Mouse (Mus musculus): ENCODE measurements around the gene Lingo3.
A peak's percentile ranks its signal among the peaks of the same experiment; 100 is the strongest.
"Not testable (repeated sequence)": the region's sequence is repeated elsewhere in the genome, so short reads cannot be mapped to it uniquely, and the experiment has no call there.

Gene Lingo3

DNA sequence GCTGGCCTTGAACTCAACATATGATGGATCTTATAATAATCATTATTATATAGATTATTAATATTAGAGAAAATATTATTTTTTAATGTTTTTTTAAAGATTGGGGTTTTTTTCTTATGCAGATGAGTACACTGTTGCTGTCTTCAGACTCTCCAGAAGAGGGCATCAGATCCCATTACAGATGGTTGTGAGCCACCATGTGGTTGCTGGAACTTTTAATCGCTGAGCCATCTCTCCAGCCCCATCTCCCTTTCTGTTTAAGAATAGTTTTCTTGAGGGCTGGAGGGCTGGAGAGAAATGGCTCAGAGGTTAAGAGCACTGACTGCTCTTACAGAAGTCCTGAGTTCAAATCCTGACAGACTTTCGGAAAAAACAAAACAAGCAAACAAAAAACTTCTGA, 21.8 kb downstream of the Lingo3 start:
- peak; percentile 65 for DNase-seq (ENCODE audit: low read depth, low spot score)

GRCm38 (mm10) chr10:80819406-80819805, 24.4 kb downstream of the Lingo3 start:
- DNase-seq (ENCODE audit: low read depth, low spot score) = no peak

DNA sequence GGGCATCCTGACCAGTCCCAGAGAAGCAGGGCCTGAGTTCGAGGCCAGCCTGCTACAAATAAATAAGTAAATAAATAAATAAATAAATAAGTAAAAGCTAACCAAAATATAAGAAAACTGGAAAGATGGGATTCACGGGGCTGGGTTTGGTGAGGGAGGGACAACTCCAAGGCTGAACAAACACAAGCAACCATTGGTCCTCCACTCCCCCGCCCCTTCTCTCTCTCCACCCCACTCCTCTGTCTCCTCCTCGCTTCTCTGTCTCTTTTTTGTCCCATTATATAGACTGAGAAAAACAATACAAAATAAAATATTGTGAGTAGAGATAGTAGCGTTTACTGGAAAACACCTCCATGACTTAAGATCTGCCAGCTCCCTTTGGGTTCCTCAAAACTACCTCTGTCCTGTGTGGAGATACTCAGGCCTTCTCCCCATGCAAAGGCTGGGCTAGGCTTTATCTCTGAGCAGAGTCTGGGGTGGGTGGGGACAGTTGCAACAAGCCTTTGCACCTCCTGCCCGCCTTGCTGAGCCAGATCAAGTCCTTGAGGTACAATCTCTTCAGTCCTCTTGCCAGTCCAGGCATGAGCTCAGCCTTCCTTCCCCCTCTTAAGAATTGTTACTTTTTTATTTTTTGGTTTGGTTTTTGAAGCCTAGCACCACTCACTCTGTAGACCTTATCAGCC, 25.1 kb downstream of the Lingo3 start:
- DNase-seq (ENCODE audit: low read depth, low spot score) = no peak

GRCm38 (mm10) chr10:80817955-80818354, 25.9 kb downstream of the Lingo3 start:
- peak; percentile 61 for DNase-seq (ENCODE audit: low read depth, low spot score)

- DNase-seq (ENCODE audit: low read depth, low spot score) = no peak
These were observed 26.7 kb downstream of the Lingo3 start for GRCm38 (mm10) chr10:80817164-80817563.

- DNase-seq (ENCODE audit: low read depth, low spot score) = not testable (repeated sequence)
These were observed 27.5 kb downstream of the Lingo3 start for GRCm38 (mm10) chr10:80816303-80816702.

GRCm38 (mm10) chr10:80814800-80815199, 29.0 kb downstream of the Lingo3 start:
- DNase-seq (ENCODE audit: low read depth, low spot score) = no peak

DNA sequence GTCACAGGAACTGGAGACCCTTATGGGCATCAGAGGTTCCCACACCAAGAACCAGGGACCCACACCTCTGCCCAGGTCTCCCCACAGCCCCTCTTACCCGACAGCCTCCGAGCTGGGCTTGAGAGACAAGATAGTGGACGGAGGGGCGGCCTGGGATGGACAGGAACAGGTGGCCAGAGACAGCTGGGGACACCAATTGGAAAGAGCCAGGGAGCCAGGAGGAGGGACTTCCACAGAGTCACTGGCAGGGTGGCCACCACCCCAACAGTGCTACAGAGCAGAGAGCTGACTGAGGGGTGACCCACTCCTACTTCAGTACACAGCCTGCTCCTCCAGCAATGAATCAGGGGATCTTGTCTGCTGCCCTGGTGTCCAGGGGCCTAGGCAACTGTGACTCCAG, 30.5 kb downstream of the Lingo3 start, which contains the start of gene Jsrp1:
Gene Jsrp1, minus strand, starts transcription at position 133 of the 400 bp plus-strand sequence.
- no peak for DNase-seq (ENCODE audit: low read depth, low spot score)

- no peak for DNase-seq (ENCODE audit: low read depth, low spot score)
These were observed 31.3 kb downstream of the Lingo3 start for GRCm38 (mm10) chr10:80812391-80813041.

DNA sequence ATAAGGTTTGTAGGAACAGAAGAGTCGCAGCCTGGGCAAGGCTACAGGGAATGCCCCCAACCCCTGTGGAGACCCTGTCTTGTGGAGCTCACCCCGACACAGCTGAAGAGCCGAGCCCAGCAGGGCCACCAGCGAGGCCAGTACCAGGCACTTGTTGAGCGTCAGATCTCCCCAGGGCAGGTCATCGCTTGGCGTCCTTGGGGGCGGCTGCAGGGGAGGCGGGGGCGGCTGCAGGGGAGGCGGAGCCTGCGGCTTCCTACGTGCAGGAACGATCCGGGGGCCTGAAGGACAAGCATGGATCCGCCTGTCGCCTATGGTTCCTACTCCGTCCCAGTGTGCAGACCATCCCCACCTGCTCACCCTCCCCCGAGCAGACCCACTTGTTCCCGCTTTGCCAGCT, 33.8 kb downstream of the Lingo3 start:
- DNase-seq (ENCODE audit: low read depth, low spot score) = no peak

- DNase-seq (ENCODE audit: low read depth, low spot score) = no peak
These were observed 34.7 kb downstream of the Lingo3 start for GRCm38 (mm10) chr10:80808985-80809632.

- DNase-seq (ENCODE audit: low read depth, low spot score) = no peak
These were observed 35.5 kb downstream of the Lingo3 start for GRCm38 (mm10) chr10:80808099-80808984.

DNA sequence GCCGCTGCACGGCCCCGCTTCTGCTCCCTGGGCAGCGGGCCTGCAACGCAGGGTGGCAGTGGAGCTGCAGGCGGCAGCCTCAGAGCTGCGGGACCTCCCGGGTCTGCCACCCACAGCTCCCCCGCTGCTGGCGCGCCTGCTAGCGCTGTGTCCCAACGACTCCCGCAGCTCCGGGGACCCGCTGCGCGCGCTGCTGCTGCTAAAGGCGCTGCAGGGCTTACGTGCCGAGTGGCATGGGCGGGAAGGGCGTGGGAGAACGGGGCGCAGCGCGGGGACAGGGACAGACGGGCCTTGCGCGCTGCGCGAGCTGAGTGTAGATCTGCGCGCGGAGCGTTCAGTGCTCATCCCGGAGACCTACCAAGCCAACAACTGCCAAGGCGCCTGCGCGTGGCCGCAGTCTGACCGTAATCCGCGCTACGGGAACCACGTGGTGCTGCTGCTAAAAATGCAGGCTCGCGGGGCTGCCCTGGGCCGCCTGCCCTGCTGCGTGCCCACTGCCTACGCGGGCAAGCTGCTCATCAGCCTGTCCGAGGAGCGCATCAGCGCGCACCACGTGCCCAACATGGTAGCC, 36.7 kb downstream of the Lingo3 start:
- DNase-seq (ENCODE audit: low read depth, low spot score) = peak; percentile 70

DNA sequence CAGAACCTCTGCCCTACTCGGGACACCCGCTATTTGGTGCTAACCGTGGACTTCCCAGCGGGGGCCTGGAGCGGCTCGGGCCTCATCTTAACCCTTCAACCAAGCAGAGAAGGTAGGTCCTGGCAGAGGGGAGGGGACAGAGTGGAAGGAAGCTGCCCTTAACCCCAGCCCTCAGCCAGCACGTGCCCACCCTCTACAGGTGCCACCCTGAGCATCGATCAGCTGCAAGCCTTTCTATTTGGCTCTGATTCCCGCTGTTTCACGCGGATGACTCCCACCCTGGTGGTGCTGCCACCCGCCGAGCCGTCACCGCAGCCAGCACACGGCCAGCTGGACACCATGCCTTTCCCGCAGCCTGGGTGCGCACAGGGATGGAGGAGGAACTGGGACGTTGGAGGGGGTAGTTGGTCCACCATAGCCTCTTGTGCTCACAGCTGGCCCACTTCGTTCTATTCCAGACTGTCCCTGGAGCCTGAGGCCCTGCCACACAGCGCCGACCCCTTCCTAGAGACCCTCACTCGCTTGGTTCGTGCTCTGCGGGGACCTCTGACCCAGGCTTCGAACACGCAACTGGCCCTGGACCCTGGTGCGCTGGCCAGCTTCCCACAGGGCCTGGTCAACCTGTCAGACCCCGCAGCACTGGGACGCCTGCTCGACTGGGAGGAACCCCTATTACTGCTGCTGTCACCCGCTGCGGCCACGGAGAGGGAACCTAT, 37.3 kb downstream of the Lingo3 start:
- DNase-seq (ENCODE audit: low read depth, low spot score) = no peak

DNA sequence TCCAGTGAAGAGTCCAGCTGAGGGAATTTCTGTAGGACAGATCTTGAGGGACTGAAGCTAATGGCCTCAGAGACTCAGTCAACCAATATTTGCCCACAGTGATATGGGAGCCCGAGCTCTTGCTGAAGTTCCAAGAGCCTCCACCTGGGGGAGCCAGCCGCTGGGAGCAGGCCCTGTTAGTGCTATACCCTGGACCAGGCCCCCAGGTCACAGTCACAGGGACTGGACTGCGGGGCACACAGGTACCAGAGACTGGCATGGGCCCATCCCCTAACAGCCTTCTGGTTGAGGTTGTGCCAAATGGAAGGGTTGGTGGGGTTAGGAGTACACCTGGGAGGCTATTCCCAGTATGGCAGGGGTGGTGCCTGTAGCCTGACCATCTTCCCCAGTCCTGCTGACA, 37.9 kb downstream of the Lingo3 start:
- peak; percentile 78 for DNase-seq (ENCODE audit: low read depth, low spot score)

- no peak for DNase-seq (ENCODE audit: low read depth, low spot score)
These were observed 38.5 kb downstream of the Lingo3 start for GRCm38 (mm10) chr10:80805322-80805721.

DNA sequence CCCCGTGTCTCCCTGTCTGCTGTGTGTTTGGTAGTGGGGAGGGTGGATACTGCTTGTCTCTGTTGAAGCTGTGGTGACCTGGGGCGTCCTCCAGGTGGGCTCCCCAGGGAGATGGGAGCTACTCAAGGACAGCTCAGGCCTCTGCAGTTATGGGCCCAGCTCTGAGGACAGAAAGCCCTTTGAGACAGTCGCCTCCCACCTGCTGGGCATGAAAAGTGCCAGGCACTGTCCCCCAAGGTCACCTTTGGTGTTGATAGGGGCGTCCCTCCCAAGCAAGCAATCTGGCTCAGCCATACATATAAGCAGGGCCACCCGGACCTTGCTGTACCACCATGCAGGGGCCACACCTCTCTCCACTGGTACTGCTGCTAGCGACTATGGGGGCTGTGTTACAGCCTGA, 38.9 kb downstream of the Lingo3 start, which contains the start of gene Amh:
Gene Amh, plus strand, starts transcription at position 328 of the 400 bp plus-strand sequence.
- no peak for DNase-seq (ENCODE audit: low read depth, low spot score)

DNA sequence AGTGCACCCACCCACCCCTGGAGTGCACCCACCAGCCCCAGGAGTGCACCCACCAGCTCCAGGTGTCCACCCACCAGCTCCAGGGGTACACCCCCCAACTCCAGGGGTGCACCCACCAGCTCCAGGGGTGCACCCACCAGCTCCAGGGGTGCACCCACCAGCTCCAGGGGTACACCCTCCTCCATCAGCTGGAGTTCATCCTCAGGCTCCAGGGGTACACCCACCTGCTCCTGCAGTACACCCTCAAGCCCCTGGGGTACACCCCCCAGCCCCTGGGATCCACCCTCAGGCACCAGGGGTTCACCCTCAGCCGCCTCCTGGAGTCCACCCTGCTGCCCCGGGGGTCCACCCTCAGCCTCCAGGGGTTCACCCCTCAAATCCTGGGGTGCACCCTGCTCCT, 39.5 kb downstream of the Lingo3 start:
- DNase-seq (ENCODE audit: low read depth, low spot score) = no peak

DNA sequence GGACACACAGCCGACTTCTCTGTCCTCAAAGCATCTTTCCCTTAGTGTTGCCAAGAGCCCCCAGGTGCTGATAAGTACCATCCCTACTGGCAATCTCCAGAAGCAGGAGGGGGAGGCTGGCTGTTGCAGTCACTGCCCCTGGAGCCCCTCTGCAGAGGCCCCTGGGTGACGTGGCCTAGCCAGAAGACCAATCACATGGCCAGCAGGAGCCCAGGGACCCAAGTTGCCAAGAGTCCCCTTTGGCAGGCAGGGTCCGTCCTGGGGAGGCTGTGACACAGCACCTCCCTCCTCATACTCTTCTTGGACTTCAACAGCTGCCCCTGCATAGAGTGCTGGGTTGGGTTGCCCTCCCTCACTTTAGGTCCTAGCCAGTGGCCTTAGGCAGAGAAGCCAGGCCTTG, 40.8 kb downstream of the Lingo3 start:
- no peak for DNase-seq (ENCODE audit: low read depth, low spot score)

- no peak for DNase-seq (ENCODE audit: low read depth, low spot score)
These were observed 41.5 kb downstream of the Lingo3 start for GRCm38 (mm10) chr10:80802204-80802912.
